Mouse (Mus musculus) intestine, postnatal 0 days (tissue): Measurements from ENCODE around the gene Fam183b. TPM values are rescaled to one million over a fixed set of nuclear protein-coding genes. Genes with fewer than 3 reads are reported as not detected.
"Not testable (repeated sequence)": the region's sequence is repeated elsewhere in the genome, so short reads cannot be mapped to it uniquely, and the experiment has no call there.

ENCODE experiments used
- ATAC-seq: fragments of 200-750 bp; cut with Nextera tagmentation; 2 replicates; pipeline ENCODE4 v1.8.0; 2017; ENCODE audit warnings: mild to moderate bottlenecking, moderate TSS enrichment, moderate library complexity
- H3K27ac ChIP-seq: fragments of 300-500 bp; sonication (generic); 2 replicates; pipeline ENCODE4 v1.5.1; 2014; ENCODE audit warnings: mild to moderate bottlenecking, low read depth, low read length, moderate library complexity
- H3K27me3 ChIP-seq: fragments of 300-500 bp; sonication (generic); replicated peaks from 2 replicates; pipeline ENCODE4 v1.6.1; 2014; ENCODE audit warnings: low read length, mixed read lengths; ENCODE audit not compliant: control insufficient read depth, insufficient read depth
- H3K36me3 ChIP-seq: fragments of 300-500 bp; sonication (generic); 2 replicates; pipeline ENCODE4 v1.6.1; 2014; ENCODE audit warnings: mild to moderate bottlenecking, moderate library complexity; ENCODE audit not compliant: control insufficient read depth, insufficient read depth
- H3K4me1 ChIP-seq: fragments of 300-500 bp; sonication (generic); replicated peaks from 2 replicates; pipeline ENCODE4 v1.6.1; 2014; ENCODE audit warnings: antibody characterized with exemption, low read length, mixed read lengths; ENCODE audit not compliant: control insufficient read depth, insufficient read depth
- H3K4me2 ChIP-seq: fragments of 300-500 bp; sonication (generic); replicated peaks from 2 replicates; pipeline ENCODE4 v1.6.1; 2014; ENCODE audit warnings: low read depth, mild to moderate bottlenecking, moderate library complexity
- H3K4me3 ChIP-seq: fragments of 300-500 bp; sonication (generic); 2 replicates; pipeline ENCODE4 v1.5.1; 2014; ENCODE audit warnings: low read depth, low read length
- H3K9ac ChIP-seq: fragments of 300-500 bp; sonication (generic); 2 replicates; pipeline ENCODE4 v1.6.1; 2014; ENCODE audit warnings: mild to moderate bottlenecking, low read depth, low read length
- H3K9me3 ChIP-seq: fragments of 300-500 bp; sonication (generic); 2 replicates; pipeline ENCODE4 v1.6.1; 2016; ENCODE audit warnings: mixed run types; ENCODE audit not compliant: control insufficient read depth
- CTCF ChIP-seq: sonication (generic); IDR thresholded peaks from 2 replicates; pipeline ENCODE4 v1.5.1; 2016; ENCODE audit warnings: low read depth, mild to moderate bottlenecking, control low read depth, antibody characterized with exemption, moderate library complexity
- WGBS: fragments of 180-500 bp; shearing (Covaris S2); extraction: QIAGEN DNeasy Blood & Tissue Kit; methylation state at CpG from one replicate; pipeline ENCODE4 v1.1.7; 2014; 5-methylcytosine and 5-hydroxymethylcytosine counted together
- polyA plus RNA-seq: library from polyadenylated mRNA; unstranded; fragments of >200 nt; fragmentation: Nextera tagmentation; extraction: Ambion mirVana; gene quantifications from 2 replicates; pipeline ENCODE4 v1.2.1, GENCODE M21; 2015

Gene Fam183b
- polyA plus RNA-seq, 1 experiment from 2014 or later = 4.1 TPM

DNA sequence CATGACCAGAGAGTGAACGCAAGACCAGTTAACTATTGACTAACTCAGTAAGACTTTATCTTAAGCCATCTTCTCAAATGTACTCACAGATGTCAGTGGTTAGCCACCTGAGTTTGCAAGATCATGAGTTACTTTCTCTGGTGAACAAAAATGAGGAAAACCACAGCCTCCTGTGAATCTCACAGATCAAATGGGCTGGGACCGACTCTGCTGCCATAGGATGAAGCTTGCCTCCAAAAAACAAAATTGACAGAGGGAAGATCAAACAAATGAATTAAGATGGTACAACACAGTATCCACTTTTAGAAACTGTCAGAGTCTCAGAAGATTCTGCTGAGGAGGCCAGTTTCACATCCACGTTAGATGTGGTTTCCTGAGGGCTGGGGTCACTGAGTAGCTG lies 28.0 kb upstream of the Fam183b start:
- Histone ChIP-seq H3K9me3 (no peaks in the 10 kb centered on the region), H3K9ac (no peak overlapping the region), H3K27me3 (no peaks in the 10 kb centered on the region), H3K36me3 (no peaks in the 10 kb centered on the region), H3K4me1 (no peaks in the 10 kb centered on the region), H3K4me3 (no peak overlapping the region), H3K27ac (no peak overlapping the region), H3K4me2 (no peak overlapping the region)
- WGBS = 82% methylated on average over 3 of the region's 3 CpGs
- no peak for ATAC-seq
- TF ChIP-seq CTCF = no peak

DNA sequence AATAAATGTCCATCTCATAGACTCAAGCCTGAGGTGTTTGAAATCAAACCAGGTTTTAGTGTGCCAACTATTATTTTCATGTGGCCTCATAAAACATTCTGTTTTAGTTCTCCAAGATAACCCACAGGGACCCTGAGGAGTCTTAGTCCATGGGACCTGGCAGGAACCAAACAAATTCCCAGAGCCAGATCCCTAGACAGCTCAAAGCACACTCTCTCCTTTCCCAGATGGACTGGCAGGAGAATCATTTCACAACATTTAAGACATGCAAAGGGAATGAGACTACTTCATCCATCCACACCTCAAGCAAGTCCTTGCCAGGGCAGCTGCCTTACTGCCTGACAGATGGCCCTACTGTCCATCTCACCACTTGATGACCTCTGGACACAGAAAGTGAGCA lies 27.2 kb upstream of the Fam183b start, which contains the start of gene Olfr312:
Olfr312 (plus strand) TSS at position 301 of the 400 bp plus-strand sequence.
- not testable (repeated sequence) for ATAC-seq, H3K4me2 ChIP-seq, H3K9ac ChIP-seq, H3K4me3 ChIP-seq, H3K4me1 ChIP-seq, H3K27ac ChIP-seq, H3K36me3 ChIP-seq, H3K27me3 ChIP-seq, H3K9me3 ChIP-seq

DNA sequence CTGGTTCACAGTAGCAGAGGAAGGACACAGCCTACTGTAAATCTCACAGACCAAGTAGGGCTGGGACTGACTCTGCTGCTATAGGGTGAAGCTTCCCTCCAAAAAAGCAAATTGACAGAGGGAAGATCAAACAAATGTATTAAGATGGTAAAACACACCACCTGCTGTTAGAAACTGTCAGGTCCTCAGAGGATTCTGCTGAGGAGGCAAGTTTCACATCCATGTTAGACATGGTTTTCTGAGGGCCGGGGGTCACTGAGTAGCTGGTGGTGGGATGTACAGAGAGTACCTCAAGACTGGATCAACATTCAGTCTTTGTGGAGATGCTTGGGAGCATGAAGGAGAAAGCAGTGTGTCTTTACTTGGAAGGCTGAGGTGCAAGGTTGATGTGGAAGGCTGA lies 13.9 kb upstream of the Fam183b start:
- WGBS = 79% methylated on average over 1 of the region's 1 CpGs
- no peak for TF ChIP-seq CTCF
- Histone ChIP-seq H3K9ac (no peak overlapping the region), H3K27ac (no peak overlapping the region), H3K9me3 (no peaks in the 10 kb centered on the region), H3K27me3 (no peaks in the 10 kb centered on the region), H3K4me3 (no peak overlapping the region), H3K36me3 (no peaks in the 10 kb centered on the region), H3K4me2 (no peak overlapping the region), H3K4me1 (no peaks in the 10 kb centered on the region)
- no peak for ATAC-seq

DNA sequence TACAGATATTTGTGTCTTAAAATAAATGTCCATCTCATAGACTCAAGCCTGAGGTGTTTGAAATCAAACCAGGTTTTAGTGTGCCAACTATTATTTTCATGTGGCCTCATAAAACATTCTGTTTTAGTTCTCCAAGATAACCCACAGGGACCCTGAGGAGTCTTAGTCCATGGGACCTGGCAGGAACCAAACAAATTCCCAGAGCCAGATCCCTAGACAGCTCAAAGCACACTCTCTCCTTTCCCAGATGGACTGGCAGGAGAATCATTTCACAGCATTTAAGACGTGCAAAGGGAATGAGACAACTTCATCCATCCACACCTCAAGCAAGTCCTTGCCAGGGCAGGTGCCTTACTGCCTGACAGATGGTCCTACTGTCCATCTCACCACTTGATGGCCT lies 12.9 kb upstream of the Fam183b start, which contains the start of gene Olfr313:
Olfr313 (plus strand) TSS at position 301 of the 400 bp plus-strand sequence.
- not testable (repeated sequence) for H3K27me3 ChIP-seq, H3K4me2 ChIP-seq, H3K9ac ChIP-seq, ATAC-seq, H3K36me3 ChIP-seq, H3K4me3 ChIP-seq, H3K9me3 ChIP-seq, H3K27ac ChIP-seq, H3K4me1 ChIP-seq
- 61% methylated on average over 1 of the region's 1 CpGs for WGBS

DNA sequence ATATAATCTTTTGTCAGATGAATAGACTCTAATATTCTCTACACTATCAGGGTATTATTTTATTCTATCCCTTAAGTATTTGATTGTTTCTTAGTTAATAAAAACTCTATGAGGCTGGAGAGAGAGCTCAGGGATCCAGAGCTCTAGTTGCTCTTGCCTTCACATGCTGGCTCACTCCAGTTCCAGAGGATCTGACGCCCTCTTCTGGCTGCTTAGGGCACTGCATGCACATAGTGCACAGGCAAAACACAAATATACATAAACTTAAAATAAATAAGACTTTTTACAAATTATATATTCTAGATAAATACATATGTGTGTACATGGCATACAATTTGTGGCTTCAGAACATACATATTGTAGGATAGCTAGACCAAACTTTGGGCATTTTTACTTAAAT lies 10.2 kb upstream of the Fam183b start:
- Histone ChIP-seq H3K27ac (no peak overlapping the region), H3K27me3 (no peaks in the 10 kb centered on the region), H3K4me1 (no peaks in the 10 kb centered on the region), H3K9me3 (no peaks in the 10 kb centered on the region), H3K9ac (no peak overlapping the region), H3K4me2 (no peak overlapping the region), H3K4me3 (no peak overlapping the region), H3K36me3 (no peaks in the 10 kb centered on the region)
- TF ChIP-seq CTCF = peak; percentile 53
- WGBS = 11% methylated on average over 1 of the region's 1 CpGs
- ATAC-seq = no peak

DNA sequence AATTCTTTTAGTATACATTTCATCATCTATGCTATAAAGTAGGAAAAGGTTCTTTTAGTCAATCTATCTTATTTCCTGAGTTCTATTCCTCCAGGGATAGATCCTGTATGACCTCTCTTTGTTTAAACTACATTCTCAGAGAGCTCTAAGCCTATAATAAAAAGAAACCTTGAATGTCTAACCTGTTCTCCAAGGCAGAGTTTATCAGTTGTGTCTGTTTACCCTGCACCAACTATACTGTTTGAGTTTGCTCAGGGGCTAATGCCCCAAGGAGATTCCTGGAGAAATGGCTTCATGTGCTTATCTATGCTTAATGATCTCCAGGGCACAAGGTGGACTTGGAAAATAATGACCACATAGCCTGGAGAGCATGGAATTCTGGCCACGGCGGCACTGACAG lies 2.6 kb upstream of the Fam183b start:
- no peak overlapping the region for H3K9ac ChIP-seq
- 0 out of 2 replicates have a peak, but pooled peaks cover 2% of the 10 kb centered on the region for H3K4me1 ChIP-seq
- H3K27ac ChIP-seq = no peak overlapping the region
- H3K36me3 ChIP-seq = no peaks in the 10 kb centered on the region
- WGBS = 14% methylated on average over 2 of the region's 2 CpGs
- H3K27me3 ChIP-seq = no peaks in the 10 kb centered on the region
- H3K9me3 ChIP-seq = no peaks in the 10 kb centered on the region
- H3K4me2 ChIP-seq = no peak overlapping the region
- no peak for TF ChIP-seq CTCF
- ATAC-seq = 0 out of 2 replicates have a peak, but pooled peaks have one; percentile 25
- no peak overlapping the region for H3K4me3 ChIP-seq

DNA sequence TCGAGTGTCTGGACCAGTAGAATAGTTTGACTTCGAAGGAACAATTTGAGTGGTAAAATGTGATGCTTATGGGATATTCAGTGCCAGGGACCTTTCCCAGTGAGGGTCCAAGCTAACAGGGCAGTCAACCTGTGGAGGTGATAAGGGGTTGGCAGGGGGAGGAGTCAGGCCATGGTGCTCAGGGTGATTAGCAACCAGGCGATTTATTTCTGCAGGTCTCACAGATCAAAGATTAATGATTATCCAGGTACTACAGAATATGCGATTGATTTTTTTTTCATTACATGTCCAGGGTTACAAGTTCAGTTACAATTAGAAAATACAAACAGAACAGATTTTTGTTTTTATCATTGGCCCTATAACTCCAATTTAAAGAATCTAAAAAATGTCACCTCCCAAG lies 2.1 kb upstream of the Fam183b start:
- Histone ChIP-seq H3K27ac (no peak overlapping the region), H3K9ac (no peak overlapping the region), H3K9me3 (no peaks in the 10 kb centered on the region), H3K36me3 (no peaks in the 10 kb centered on the region), H3K27me3 (no peaks in the 10 kb centered on the region), H3K4me3 (no peak overlapping the region), H3K4me2 (no peak overlapping the region), H3K4me1 (0 out of 2 replicates have a peak, but pooled peaks cover 2% of the 10 kb centered on the region)
- ATAC-seq = no peak
- TF ChIP-seq CTCF = no peak
- WGBS = 13% methylated on average over 4 of the region's 4 CpGs
